Mouse (Mus musculus) spleen, adult 2 months (tissue): Measurements from ENCODE around the gene Ap1b1.

Experiments
- CTCF ChIP-seq: fragments of 200-500 bp; IDR thresholded peaks from 2 replicates; pipeline ENCODE4 v1.5.1; 2011; ENCODE audit warnings: mild to moderate bottlenecking, inconsistent platforms; ENCODE audit not compliant: insufficient read depth, insufficient read length, insufficient replicate concordance; ENCODE audit errors: extremely low read depth
- POLR2A ChIP-seq: fragments of 200-500 bp; IDR thresholded peaks from 2 replicates; pipeline ENCODE4 v1.6.1; 2011; ENCODE audit warnings: low read depth, low read length, inconsistent platforms

DNA sequence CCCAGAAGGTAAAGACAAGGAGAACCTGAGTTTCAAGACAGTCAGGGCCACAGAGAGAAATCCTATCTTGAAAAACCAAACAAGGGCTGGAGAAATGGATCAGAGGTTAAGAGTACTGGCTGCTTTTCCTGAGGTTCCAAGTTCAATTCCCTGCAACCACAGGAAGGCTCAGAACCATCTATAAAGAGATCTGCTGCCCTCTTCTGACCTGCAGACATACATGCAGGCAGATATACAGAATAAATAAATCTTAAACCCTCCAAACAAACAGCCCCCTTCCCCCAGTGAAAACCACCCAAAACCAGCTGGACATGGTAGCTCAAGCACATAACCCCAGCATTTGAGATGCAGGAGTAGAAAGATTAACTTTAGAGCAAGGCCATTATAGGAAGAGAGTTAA lies 89.1 kb downstream of the Ap1b1 start:
- TF ChIP-seq CTCF (no peak), POLR2A (no peak)
